Mouse (Mus musculus): ENCODE measurements at regions not wholly inside any gene's neighbourhood (a gene's known extent, or its start where the extent isn't known, plus 50 kb on each side); places are given as distances from the start of the nearest gene placed in this dataset.

- DNase-seq (ENCODE audit: low spot score): no peak
- H3K9ac ChIP-seq (replicated peaks; ENCODE audit: low read depth): no peak overlapping the region
- H3K27ac ChIP-seq (ENCODE audit: low read length): no peak overlapping the region
- H3K4me3 ChIP-seq (ENCODE audit: low read depth, low read length): no peak overlapping the region
- no peak for ATAC-seq
- H3K9me3 ChIP-seq (ENCODE audit: low read length): no peaks in the 10 kb centered on the region
- no peaks in the 10 kb centered on the region for H3K27me3 ChIP-seq (replicated peaks; ENCODE audit: insufficient read depth, low read length)
- no peak for TF ChIP-seq CTCF (IDR thresholded peaks at IDR 0.05)
- no peak for TF ChIP-seq EP300 (IDR thresholded peaks at IDR 0.05)
- no peaks in the 10 kb centered on the region for H3K4me1 ChIP-seq (ENCODE audit: insufficient read depth, low read depth, low read length)
- H3K36me3 ChIP-seq (ENCODE audit: insufficient read depth, low read length): no peaks in the 10 kb centered on the region
- 14% methylated on average over 2 of the region's 2 CpGs for WGBS
- no peak overlapping the region for H3K4me2 ChIP-seq (replicated peaks; ENCODE audit: low read depth, low read length)
Observed at GRCm38 (mm10) chr6:106920951-106921350, 121.1 kb upstream of the Crbn start.

GRCm38 (mm10) chr6:106925486-106925885, 125.6 kb upstream of the Crbn start:
- no peaks in the 10 kb centered on the region for H3K4me1 ChIP-seq (ENCODE audit: insufficient read depth, low read depth, low read length)
- TF ChIP-seq CTCF (IDR thresholded peaks at IDR 0.05) (no peak), EP300 (IDR thresholded peaks at IDR 0.05) (no peak)
- H3K9me3 ChIP-seq (ENCODE audit: low read length): no peaks in the 10 kb centered on the region
- H3K27ac ChIP-seq (ENCODE audit: low read length): no peak overlapping the region
- WGBS: 59% methylated on average over 2 of the region's 2 CpGs
- no peak for ATAC-seq
- no peaks in the 10 kb centered on the region for H3K27me3 ChIP-seq (replicated peaks; ENCODE audit: insufficient read depth, low read length)
- no peak for DNase-seq (ENCODE audit: low spot score)
- H3K36me3 ChIP-seq (ENCODE audit: insufficient read depth, low read length): no peaks in the 10 kb centered on the region
- H3K4me2 ChIP-seq (replicated peaks; ENCODE audit: low read depth, low read length): no peak overlapping the region
- H3K4me3 ChIP-seq (ENCODE audit: low read depth, low read length): no peak overlapping the region
- no peak overlapping the region for H3K9ac ChIP-seq (replicated peaks; ENCODE audit: low read depth)

- TF ChIP-seq CTCF (IDR thresholded peaks at IDR 0.05): no peak
- no peak for TF ChIP-seq EP300 (IDR thresholded peaks at IDR 0.05)
- H3K27ac ChIP-seq (ENCODE audit: low read length): no peak overlapping the region
- H3K4me1 ChIP-seq (ENCODE audit: insufficient read depth, low read depth, low read length): no peaks in the 10 kb centered on the region
- H3K9ac ChIP-seq (replicated peaks; ENCODE audit: low read depth): no peak overlapping the region
- no peak for DNase-seq (ENCODE audit: low spot score)
- H3K9me3 ChIP-seq (ENCODE audit: low read length): no peaks in the 10 kb centered on the region
- WGBS: 55% methylated on average over 6 of the region's 6 CpGs
- no peaks in the 10 kb centered on the region for H3K27me3 ChIP-seq (replicated peaks; ENCODE audit: insufficient read depth, low read length)
- no peak for ATAC-seq
- H3K4me3 ChIP-seq (ENCODE audit: low read depth, low read length): no peak overlapping the region
- no peak overlapping the region for H3K4me2 ChIP-seq (replicated peaks; ENCODE audit: low read depth, low read length)
- H3K36me3 ChIP-seq (ENCODE audit: insufficient read depth, low read length): no peaks in the 10 kb centered on the region
Observed at GRCm38 (mm10) chr6:106933584-106933983, 133.7 kb upstream of the Crbn start.

- no peak for DNase-seq (ENCODE audit: low spot score)
Observed at GRCm38 (mm10) chr6:106946227-106946927, 146.5 kb upstream of the Crbn start.

GRCm38 (mm10) chr6:106950909-106951308, 151.0 kb upstream of the Crbn start:
- WGBS: 52% methylated on average over 4 of the region's 4 CpGs
- TF ChIP-seq EP300 (IDR thresholded peaks at IDR 0.05) (no peak), CTCF (IDR thresholded peaks at IDR 0.05) (no peak)
- no peaks in the 10 kb centered on the region for H3K9me3 ChIP-seq (ENCODE audit: low read length)

More at GRCm38 (mm10) chr6:106946227-106946927, 146.5 kb upstream of the Crbn start:
- Histone ChIP-seq H3K4me3 (ENCODE audit: low read depth, low read length) (no peak overlapping the region), H3K4me2 (replicated peaks; ENCODE audit: low read depth, low read length) (no peak overlapping the region), H3K36me3 (ENCODE audit: insufficient read depth, low read length) (no peaks in the 10 kb centered on the region), H3K27me3 (replicated peaks; ENCODE audit: insufficient read depth, low read length) (no peaks in the 10 kb centered on the region), H3K9ac (replicated peaks; ENCODE audit: low read depth) (no peak overlapping the region), H3K4me1 (ENCODE audit: insufficient read depth, low read depth, low read length) (no peaks in the 10 kb centered on the region), H3K9me3 (ENCODE audit: low read length) (no peaks in the 10 kb centered on the region), H3K27ac (ENCODE audit: low read length) (no peak overlapping the region)
- no peak for TF ChIP-seq CTCF (IDR thresholded peaks at IDR 0.05)
- TF ChIP-seq EP300 (IDR thresholded peaks at IDR 0.05): no peak
- 34% methylated on average over 3 of the region's 3 CpGs for WGBS
- no peak for ATAC-seq

GRCm38 (mm10) chr6:106961320-106961719, 161.4 kb upstream of the Crbn start:
- Histone ChIP-seq H3K27ac (ENCODE audit: low read length) (no peak overlapping the region), H3K9me3 (ENCODE audit: low read length) (no peaks in the 10 kb centered on the region), H3K9ac (replicated peaks; ENCODE audit: low read depth) (no peak overlapping the region), H3K36me3 (ENCODE audit: insufficient read depth, low read length) (no peaks in the 10 kb centered on the region), H3K4me3 (ENCODE audit: low read depth, low read length) (no peak overlapping the region), H3K4me1 (ENCODE audit: insufficient read depth, low read depth, low read length) (no peaks in the 10 kb centered on the region), H3K27me3 (replicated peaks; ENCODE audit: insufficient read depth, low read length) (no peaks in the 10 kb centered on the region), H3K4me2 (replicated peaks; ENCODE audit: low read depth, low read length) (no peak overlapping the region)
- ATAC-seq (no peak), DNase-seq (ENCODE audit: low spot score) (no peak)
- 77% methylated on average over 2 of the region's 2 CpGs for WGBS
- TF ChIP-seq CTCF (IDR thresholded peaks at IDR 0.05) (no peak), EP300 (IDR thresholded peaks at IDR 0.05) (no peak)

More at GRCm38 (mm10) chr6:106950909-106951308, 151.0 kb upstream of the Crbn start:
- Histone ChIP-seq H3K4me1 (ENCODE audit: insufficient read depth, low read depth, low read length) (no peaks in the 10 kb centered on the region), H3K4me3 (ENCODE audit: low read depth, low read length) (no peak overlapping the region), H3K9ac (replicated peaks; ENCODE audit: low read depth) (no peak overlapping the region), H3K36me3 (ENCODE audit: insufficient read depth, low read length) (no peaks in the 10 kb centered on the region), H3K27ac (ENCODE audit: low read length) (no peak overlapping the region), H3K4me2 (replicated peaks; ENCODE audit: low read depth, low read length) (no peak overlapping the region), H3K27me3 (replicated peaks; ENCODE audit: insufficient read depth, low read length) (no peaks in the 10 kb centered on the region)
- ATAC-seq (no peak), DNase-seq (ENCODE audit: low spot score) (no peak)
